Mouse (Mus musculus): ENCODE measurements around the gene Otop3. TPM values are rescaled to one million over a fixed set of nuclear protein-coding genes. Genes with fewer than 3 reads are reported as not detected.

Otop3 gene
- 0.55 and 0.59 TPM in 2 replicates for polyA plus RNA-seq (2016; fragmentation: Nextera tagmentation; extraction: Ambion mirVana)

- no peak within 1 kb of the TSS; the same call in 1 of the 2 replicates for H3K9ac ChIP-seq
- H3K27ac ChIP-seq = no peak within 1 kb of the TSS
- 3% methylated on average over 29 of the region's 29 CpGs for WGBS
- peaks cover 43% of the 10 kb centered on the region for H3K27me3 ChIP-seq (replicated peaks)
- H3K4me1 ChIP-seq = peaks cover 7% of the 10 kb centered on the region
- ATAC-seq (ENCODE audit: low FRiP score, low read depth) = peak; percentile 44
- no peaks in the 10 kb centered on the region for H3K36me3 ChIP-seq
- peak within 1 kb of the TSS; percentile 58 for H3K4me2 ChIP-seq (replicated peaks)
- H3K9me3 ChIP-seq = no peaks in the 10 kb centered on the region
- peak within 1 kb of the TSS; percentile 19; the same call in 1 of the 2 replicates for H3K4me3 ChIP-seq
Measured at GRCm38 (mm10) chr11:115334531-115334930, at the start of gene Otop3. Gene Otop3, plus strand, starts transcription at chr11:115334731.

- Histone ChIP-seq H3K27ac (no peak overlapping the region), H3K9ac (no peak overlapping the region), H3K4me3 (no peak overlapping the region), H3K4me1 (0 out of 2 replicates have a peak, but pooled peaks cover 4% of the 10 kb centered on the region), H3K36me3 (no peaks in the 10 kb centered on the region), H3K27me3 (replicated peaks) (no peaks in the 10 kb centered on the region), H3K4me2 (replicated peaks) (no peak overlapping the region), H3K9me3 (no peaks in the 10 kb centered on the region)
- 77% methylated on average over 4 of the region's 4 CpGs for WGBS
- ATAC-seq (ENCODE audit: low FRiP score, low read depth) = no peak
Measured at GRCm38 (mm10) chr11:115285282-115285681, 49.2 kb upstream of the Otop3 start.

- 81% methylated on average over 19 of the region's 19 CpGs for WGBS
- Histone ChIP-seq H3K36me3 (no peaks in the 10 kb centered on the region), H3K4me2 (replicated peaks) (no peak overlapping the region), H3K4me1 (0 out of 2 replicates have a peak, but pooled peaks cover 4% of the 10 kb centered on the region), H3K9me3 (no peaks in the 10 kb centered on the region), H3K27ac (no peak overlapping the region), H3K4me3 (no peak overlapping the region), H3K9ac (no peak overlapping the region), H3K27me3 (replicated peaks) (no peaks in the 10 kb centered on the region)
- ATAC-seq (ENCODE audit: low FRiP score, low read depth) = no peak
Measured at GRCm38 (mm10) chr11:115286201-115286993, 48.1 kb upstream of the Otop3 start.

GRCm38 (mm10) chr11:115287386-115287785 lies 47.1 kb upstream of the Otop3 start:
- H3K9me3 ChIP-seq = no peaks in the 10 kb centered on the region
- ATAC-seq (ENCODE audit: low FRiP score, low read depth) = no peak
- no peak overlapping the region for H3K27ac ChIP-seq
- H3K9ac ChIP-seq = no peak overlapping the region
- no peak overlapping the region for H3K4me3 ChIP-seq
- WGBS = 88% methylated on average over 5 of the region's 5 CpGs
- no peak overlapping the region for H3K4me2 ChIP-seq (replicated peaks)
- no peaks in the 10 kb centered on the region for H3K36me3 ChIP-seq
- 0 out of 2 replicates have a peak, but pooled peaks cover 4% of the 10 kb centered on the region for H3K4me1 ChIP-seq
- H3K27me3 ChIP-seq (replicated peaks) = no peaks in the 10 kb centered on the region

GRCm38 (mm10) chr11:115288305-115288704 lies 46.2 kb upstream of the Otop3 start:
- no peak for ATAC-seq (ENCODE audit: low FRiP score, low read depth)

GRCm38 (mm10) chr11:115289885-115290284 lies 44.6 kb upstream of the Otop3 start:
- 84% methylated on average over 8 of the region's 8 CpGs for WGBS
- no peaks in the 10 kb centered on the region for H3K9me3 ChIP-seq
- H3K4me3 ChIP-seq = no peak overlapping the region
- H3K4me2 ChIP-seq (replicated peaks) = no peak overlapping the region
- H3K4me1 ChIP-seq = 0 out of 2 replicates have a peak, but pooled peaks cover 4% of the 10 kb centered on the region
- no peak for ATAC-seq (ENCODE audit: low FRiP score, low read depth)
- H3K27me3 ChIP-seq (replicated peaks) = no peaks in the 10 kb centered on the region
- no peaks in the 10 kb centered on the region for H3K36me3 ChIP-seq
- H3K27ac ChIP-seq = no peak overlapping the region
- no peak overlapping the region for H3K9ac ChIP-seq

More at GRCm38 (mm10) chr11:115288305-115288704, 46.2 kb upstream of the Otop3 start:
- Histone ChIP-seq H3K4me2 (replicated peaks) (no peak overlapping the region), H3K4me1 (0 out of 2 replicates have a peak, but pooled peaks cover 4% of the 10 kb centered on the region), H3K27me3 (replicated peaks) (no peaks in the 10 kb centered on the region), H3K36me3 (no peaks in the 10 kb centered on the region), H3K27ac (no peak overlapping the region), H3K4me3 (no peak overlapping the region), H3K9me3 (no peaks in the 10 kb centered on the region), H3K9ac (no peak overlapping the region)
- 89% methylated on average over 2 of the region's 2 CpGs for WGBS

GRCm38 (mm10) chr11:115290314-115290713 lies 44.2 kb upstream of the Otop3 start:
- H3K36me3 ChIP-seq = no peaks in the 10 kb centered on the region
- 81% methylated on average over 1 of the region's 1 CpGs for WGBS
- H3K27ac ChIP-seq = no peak overlapping the region
- H3K4me2 ChIP-seq (replicated peaks) = no peak overlapping the region
- no peak for ATAC-seq (ENCODE audit: low FRiP score, low read depth)
- H3K4me3 ChIP-seq = no peak overlapping the region
- no peaks in the 10 kb centered on the region for H3K27me3 ChIP-seq (replicated peaks)
- H3K4me1 ChIP-seq = 0 out of 2 replicates have a peak, but pooled peaks cover 4% of the 10 kb centered on the region
- H3K9ac ChIP-seq = no peak overlapping the region
- no peaks in the 10 kb centered on the region for H3K9me3 ChIP-seq

- Histone ChIP-seq H3K27ac (no peak overlapping the region), H3K9ac (no peak overlapping the region), H3K4me2 (replicated peaks) (no peak overlapping the region), H3K9me3 (no peaks in the 10 kb centered on the region), H3K36me3 (no peaks in the 10 kb centered on the region), H3K4me3 (no peak overlapping the region), H3K4me1 (0 out of 2 replicates have a peak, but pooled peaks cover 4% of the 10 kb centered on the region), H3K27me3 (replicated peaks) (no peaks in the 10 kb centered on the region; the same call in 1 of the 2 replicates)
- no peak for ATAC-seq (ENCODE audit: low FRiP score, low read depth)
- 88% methylated on average over 6 of the region's 6 CpGs for WGBS
Measured at GRCm38 (mm10) chr11:115290919-115291318, 43.6 kb upstream of the Otop3 start.

GRCm38 (mm10) chr11:115291503-115291902 lies 43.0 kb upstream of the Otop3 start:
- WGBS = 79% methylated on average over 10 of the region's 10 CpGs
- no peak overlapping the region for H3K27ac ChIP-seq
- H3K4me3 ChIP-seq = no peak overlapping the region
- H3K4me2 ChIP-seq (replicated peaks) = no peak overlapping the region
- no peak for ATAC-seq (ENCODE audit: low FRiP score, low read depth)
- H3K9me3 ChIP-seq = no peaks in the 10 kb centered on the region
- H3K4me1 ChIP-seq = 0 out of 2 replicates have a peak, but pooled peaks cover 1% of the 10 kb centered on the region
- peaks cover 4% of the 10 kb centered on the region for H3K27me3 ChIP-seq (replicated peaks)
- H3K9ac ChIP-seq = no peak overlapping the region
- H3K36me3 ChIP-seq = no peaks in the 10 kb centered on the region

- Histone ChIP-seq H3K27ac (no peak overlapping the region), H3K4me2 (replicated peaks) (no peak overlapping the region), H3K9ac (no peak overlapping the region), H3K4me3 (no peak overlapping the region), H3K27me3 (replicated peaks) (peaks cover 17% of the 10 kb centered on the region), H3K36me3 (no peaks in the 10 kb centered on the region), H3K4me1 (peaks cover 7% of the 10 kb centered on the region), H3K9me3 (no peaks in the 10 kb centered on the region)
- ATAC-seq (ENCODE audit: low FRiP score, low read depth) = no peak
- WGBS = 79% methylated on average over 14 of the region's 14 CpGs
Measured at GRCm38 (mm10) chr11:115292631-115293375, 41.7 kb upstream of the Otop3 start.

GRCm38 (mm10) chr11:115295939-115296338 lies 38.6 kb upstream of the Otop3 start:
- Histone ChIP-seq H3K9ac (no peak overlapping the region), H3K27me3 (replicated peaks) (peaks cover 26% of the 10 kb centered on the region), H3K4me3 (no peak overlapping the region), H3K27ac (no peak overlapping the region), H3K9me3 (no peaks in the 10 kb centered on the region), H3K4me1 (peaks cover 7% of the 10 kb centered on the region), H3K36me3 (no peaks in the 10 kb centered on the region), H3K4me2 (replicated peaks) (no peak overlapping the region)
- WGBS = 91% methylated on average over 11 of the region's 11 CpGs
- ATAC-seq (ENCODE audit: low FRiP score, low read depth) = no peak

All from neural tube, embryonic 12.5 days (tissue).